Mouse (Mus musculus): Measurements from ENCODE around the gene Zfp712. TPM values are rescaled to one million over a fixed set of nuclear protein-coding genes. Genes with fewer than 3 reads are reported as not detected.

The Zfp712 gene
- 1 to 10 TPM; 1.6 to 1.7 TPM for total RNA-seq (2021)
- long read RNA-seq, experiment 1, partial matches to known transcripts: 0 of 2 reads
- long read RNA-seq, experiment 1, other reads (novel, unspliced or antisense): 1 of 2 reads
- long read RNA-seq, experiment 2, partial matches to known transcripts: 0 of 2 reads
- long read RNA-seq, experiment 2, other reads (novel, unspliced or antisense): 0 of 2 reads

- intact Hi-C loops (cut with DNase I): no loop called here
- peak; percentile 88 to 93 for DNase-seq
These were observed at the start of gene Zfp712 for GRCm38 (mm10) chr13:67060786-67061358. Gene Zfp712, minus strand, starts transcription at chr13:67061170.

GRCm38 (mm10) chr13:67108821-67109206 lies 47.8 kb upstream of the Zfp712 start:
- intact Hi-C loops (cut with DNase I): loop anchor here (1.0 to 5.0 kb wide), 2 partner anchors 28 to 107 kb away; no protein-coding TSS in a partner anchor
- DNase-seq: peak in 1 of 2 experiments; percentile 7

- peak; percentile 82 to 92 for DNase-seq
- intact Hi-C loops (cut with DNase I): loop anchor here (1.0 to 5.0 kb wide), 2 partner anchors 27 to 106 kb away; no protein-coding TSS in a partner anchor
These were observed 47.3 kb upstream of the Zfp712 start, which contains the start of gene Gm28557 for GRCm38 (mm10) chr13:67108194-67108820. Gene Gm28557, minus strand, starts transcription at chr13:67108604.

- intact Hi-C loops (cut with DNase I): loop anchor here (1.0 to 5.0 kb wide), 2 partner anchors 26 to 105 kb away; no protein-coding TSS in a partner anchor
- DNase-seq: no peak
These were observed 46.7 kb upstream of the Zfp712 start for GRCm38 (mm10) chr13:67107681-67108080.

- intact Hi-C loops (cut with DNase I): no loop called here
- DNase-seq: no peak
These were observed 36.9 kb upstream of the Zfp712 start, which contains the start of gene Zfp708 for GRCm38 (mm10) chr13:67097876-67098275. Gene Zfp708, minus strand, starts transcription at chr13:67097976.

GRCm38 (mm10) chr13:67090154-67090553 lies 29.2 kb upstream of the Zfp712 start:
- intact Hi-C loops (cut with DNase I): no loop called here
- no peak for DNase-seq

- no peak for DNase-seq
- intact Hi-C loops (cut with DNase I): loop anchor here (1.0 to 5.0 kb wide), 2 partner anchors 26 to 45 kb away; partner anchors contain the start of gene Gm28557
These were observed 21.0 kb upstream of the Zfp712 start for GRCm38 (mm10) chr13:67081946-67082345.

- DNase-seq: peak; percentile 76 to 79
- intact Hi-C loops (cut with DNase I): loop anchor here (1.0 to 5.0 kb wide), 2 partner anchors 27 to 46 kb away; partner anchors contain the start of gene Gm28557
These were observed 20.3 kb upstream of the Zfp712 start for GRCm38 (mm10) chr13:67081142-67081713.

- DNase-seq: no peak
- intact Hi-C loops (cut with DNase I): no loop called here
These were observed 16.3 kb upstream of the Zfp712 start for GRCm38 (mm10) chr13:67077244-67077643.

GRCm38 (mm10) chr13:67072786-67073185 lies 11.8 kb upstream of the Zfp712 start:
- intact Hi-C loops (cut with DNase I): no loop called here
- no peak for DNase-seq

- intact Hi-C loops (cut with DNase I): no loop called here
- DNase-seq: no peak
These were observed 4.4 kb upstream of the Zfp712 start for GRCm38 (mm10) chr13:67065386-67065785.

GRCm38 (mm10) chr13:67062427-67062826 lies 1.5 kb upstream of the Zfp712 start:
- no peak for DNase-seq
- intact Hi-C loops (cut with DNase I): no loop called here

GRCm38 (mm10) chr13:67060161-67060785 lies 697 bp downstream of the Zfp712 start:
- intact Hi-C loops (cut with DNase I): no loop called here
- no peak for DNase-seq

Other genes starting within 250 kb of the Zfp712 start
- gene Gm10767, start 156.3 kb downstream of the Zfp712 start, total RNA-seq (2021): under 1 TPM; 0.98 to 1.00 TPM
- gene Zfp708, start 36.8 kb upstream of the Zfp712 start, total RNA-seq (2021): 1 to 10 TPM in 1 of 2 experiments, under 1 TPM in 1; 1.00 to 1.4 TPM
- 1 to 10 TPM; 2.4 to 2.6 TPM for gene Gm28557, start 47.4 kb upstream of the Zfp712 start, total RNA-seq (2021)
- gene Rslcan18, start 55.1 kb upstream of the Zfp712 start, total RNA-seq (2021): 1 to 10 TPM in 1 of 2 experiments, under 1 TPM in 1; 0.88 to 1.1 TPM
- gene Zfp759, start 60.5 kb upstream of the Zfp712 start, total RNA-seq (2021): 1 to 10 TPM; 4.0 to 6.5 TPM
- gene Rsl1, start 112.0 kb upstream of the Zfp712 start, total RNA-seq (2021): 1 to 10 TPM; 2.9 to 4.0 TPM
- 1 to 10 TPM in 1 of 2 experiments, under 1 TPM in 1; 0.95 to 1.0 TPM for gene Zfp455, start 133.3 kb upstream of the Zfp712 start, total RNA-seq (2021)
- gene Zfp458, start 217.3 kb upstream of the Zfp712 start, total RNA-seq (2021): 1 to 10 TPM; 2.5 to 2.7 TPM
- gene Zfp457, start 245.3 kb upstream of the Zfp712 start, total RNA-seq (2021): 1 to 10 TPM; 2.9 to 4.5 TPM